16 mouse cellular contexts compared by ENCODE assay signal in genomic region chr8:73112332-73112895, GRCm38 (mm10).
DNase-seq lines count a peak whose midpoint lies in the region.
"Had no signal": no experiment of that assay in that cellular context is flagged by ENCODE, and none has a peak within 500 bp of the region (broad histone marks: within the 10 kb centered on the region; RNA-seq: fewer than 3 reads in every experiment).

No protein-coding gene starts in this region.

- peak; percentile 16 for DNase-seq in layer of hippocampus, adult 11-12 months (ENCODE audit: low spot score)
- no peak for DNase-seq in layer of hippocampus, postnatal 10 days (ENCODE audit: low spot score in 2 of 2)
- DNase-seq in layer of hippocampus, adult 9-11 months = peak; percentile 30
- no peak for DNase-seq in layer of hippocampus, adult 8-10 months (ENCODE audit: low spot score in 2 of 2)
- DNase-seq in brain, embryonic 18.5 days (ENCODE audit: low read depth, low spot score) = peak; percentile 34
- DNase-seq in gastrocnemius, postnatal 14 days = no peak
- DNase-seq: adrenal gland, adult 2 months; adrenal gland, postnatal 14 days; cerebellum, adult 18-20 months; cerebellum, adult 9-10 months; cerebellum, postnatal 14 days; gastrocnemius, adult 2 months; gastrocnemius, postnatal 25 days; heart, adult 18-20 months; heart, postnatal 10 days; heart, postnatal 36 days had no signal

- intact Hi-C loops in gastrocnemius, postnatal 14 days (cut with DNase I; ENCODE audit: low total_unique reads) = no loop called here

Comparison
In these comparisons a context has a peak if more than half of its experiments do, and no peak if none do; other contexts are left out.
1. DNase-seq: peak in layer of hippocampus, adult 11-12 months (single experiment), layer of hippocampus, adult 9-11 months (single experiment) and brain, embryonic 18.5 days (single experiment); none in layer of hippocampus, postnatal 10 days (0 of 2), layer of hippocampus, adult 8-10 months (0 of 2) and gastrocnemius, postnatal 14 days (single experiment).